Mouse (Mus musculus) CD4-positive, CD25-positive, alpha-beta regulatory T cell, adult 4 months (primary cell): Measurements from ENCODE around the gene Cox8c. TPM values are rescaled to one million over a fixed set of nuclear protein-coding genes. Genes with fewer than 3 reads are reported as not detected.

Experiments used
- polyA plus RNA-seq, 2 experiments: library from polyadenylated mRNA; unstranded; fragments of 100-300 nt; shearing (Covaris generic); gene quantifications; one replicate each; pipeline ENCODE4 v1.2.1; 2017

Cox8c gene
- polyA plus RNA-seq, 2 experiments from 2014 or later = not detected

Other genes with a start within 250 kb of the Cox8c start
- gene Itpk1, start 194.4 kb upstream of the Cox8c start, polyA plus RNA-seq = 10 to 100 TPM; 16.3 to 20.8 TPM
- gene Moap1, start 155.7 kb upstream of the Cox8c start, polyA plus RNA-seq = 1 to 10 TPM; 4.6 to 9.5 TPM
- 1 to 10 TPM; 9.7 TPM for gene Tmem251, start 155.6 kb upstream of the Cox8c start, polyA plus RNA-seq
- not detected for gene Gm28051, start 141.6 kb upstream of the Cox8c start, polyA plus RNA-seq
- gene Gon7, start 141.5 kb upstream of the Cox8c start, polyA plus RNA-seq = 10 to 100 TPM; 27.3 to 32.2 TPM
- 10 to 100 TPM; 19.5 to 21.7 TPM for gene Ubr7, start 141.3 kb upstream of the Cox8c start, polyA plus RNA-seq
- 1 to 10 TPM; 6.1 to 9.5 TPM for gene Gm20604, start 140.6 kb upstream of the Cox8c start, polyA plus RNA-seq
- gene Btbd7, start 20.8 kb upstream of the Cox8c start, polyA plus RNA-seq = 10 to 100 TPM; 11.5 to 11.9 TPM
- gene Unc79, start 49.5 kb downstream of the Cox8c start, polyA plus RNA-seq = under 1 TPM; 0.34 to 0.38 TPM